Mouse (Mus musculus) C2C12 (cell line): ENCODE results near the gene Olfr750. TPM values are rescaled to one million over a fixed set of nuclear protein-coding genes. Genes with fewer than 3 reads are reported as not detected.

Experiments
- H3K27me3 ChIP-seq: one replicate; pipeline ENCODE4 v1.6.1; 2011; ENCODE audit not compliant: control insufficient read depth, insufficient read depth, insufficient read length
- H3K36me3 ChIP-seq: one replicate; pipeline ENCODE4 v1.6.1; 2011; ENCODE audit not compliant: control insufficient read depth, insufficient read depth
- H3K4me3 ChIP-seq: one replicate; pipeline ENCODE4 v1.5.1; 2011; ENCODE audit warnings: mild to moderate bottlenecking, control low read depth; ENCODE audit not compliant: poor library complexity, insufficient read depth, severe bottlenecking
- H3K79me2 ChIP-seq: one replicate; pipeline ENCODE4 v1.6.1; 2011; ENCODE audit not compliant: control insufficient read depth, insufficient read depth
- H3K79me3 ChIP-seq: one replicate; pipeline ENCODE4 v1.6.1; 2011; ENCODE audit warnings: low read depth, control low read depth
- H3ac ChIP-seq: one replicate; pipeline ENCODE3; 2011; ENCODE audit warnings: low read depth; ENCODE audit not compliant: control insufficient read depth, insufficient read length
- CEBPB ChIP-seq: IDR thresholded peaks from one replicate; pipeline ENCODE4 v1.6.1; 2011; ENCODE audit warnings: low read depth, mild to moderate bottlenecking, control low read depth, moderate library complexity
- CTCF ChIP-seq: IDR thresholded peaks from one replicate; pipeline ENCODE4 v1.5.1; 2011; ENCODE audit not compliant: control insufficient read depth, insufficient read depth, insufficient read length
- FOSL1 ChIP-seq: IDR thresholded peaks from one replicate; pipeline ENCODE4 v1.8.0; 2011; ENCODE audit warnings: mild to moderate bottlenecking, low read length; ENCODE audit not compliant: poor library complexity, insufficient read depth, severe bottlenecking
- MAX ChIP-seq: IDR thresholded peaks from one replicate; pipeline ENCODE4 v1.6.1; 2011; ENCODE audit warnings: mild to moderate bottlenecking, control low read depth
- MYOD1 ChIP-seq: IDR thresholded peaks from one replicate; pipeline ENCODE4 v1.6.1; 2011; ENCODE audit warnings: low read depth; ENCODE audit not compliant: control insufficient read depth, insufficient read length
- MYOG ChIP-seq: IDR thresholded peaks from one replicate; pipeline ENCODE4 v1.6.1; 2011; ENCODE audit not compliant: control insufficient read depth, insufficient read length; ENCODE audit errors: extremely low read depth
- USF1 ChIP-seq: IDR thresholded peaks from one replicate; pipeline ENCODE4 v1.6.1; 2011; ENCODE audit warnings: low read depth, mild to moderate bottlenecking, control low read depth, moderate library complexity
- polyA plus RNA-seq: library from polyadenylated mRNA; unstranded; fragments of >200 nt; fragmentation: generic; extraction: Trizol; gene quantifications from one replicate; pipeline ENCODE4 v1.2.1, GENCODE M21; 2012; ENCODE audit warnings: missing spikeins

Olfr750 gene
- polyA plus RNA-seq, 1 experiment, result not detected

- peak overlapping the region; percentile 50 for H3K4me3 ChIP-seq
These were observed 15.4 kb upstream of the Olfr750 start for GRCm38 (mm10) chr14:51089674-51090076.

GRCm38 (mm10) chr14:51088970-51089673 is 14.9 kb upstream of the Olfr750 start:
- Histone ChIP-seq H3K36me3 (no peaks in the 10 kb centered on the region), H3ac (peak overlapping the region; percentile 56), H3K79me2 (no peaks in the 10 kb centered on the region), H3K4me3 (peak overlapping the region; percentile 50), H3K27me3 (no peaks in the 10 kb centered on the region), H3K79me3 (peaks cover 1% of the 10 kb centered on the region)
- TF ChIP-seq MAX, result no peak
- no peak for TF ChIP-seq CTCF
- TF ChIP-seq CEBPB, result peak; percentile 2

More at GRCm38 (mm10) chr14:51089674-51090076, 15.4 kb upstream of the Olfr750 start:
- Histone ChIP-seq H3ac (no peak overlapping the region), H3K36me3 (no peaks in the 10 kb centered on the region), H3K27me3 (no peaks in the 10 kb centered on the region), H3K79me3 (peaks cover 1% of the 10 kb centered on the region), H3K79me2 (no peaks in the 10 kb centered on the region)
- TF ChIP-seq MAX, result no peak
- no peak for TF ChIP-seq MYOD1
- TF ChIP-seq USF1, result no peak
- TF ChIP-seq CTCF, result no peak
- TF ChIP-seq CEBPB, result no peak
- no peak for TF ChIP-seq MYOG
- TF ChIP-seq FOSL1, result no peak

- no peak for TF ChIP-seq MYOG
- Histone ChIP-seq H3K79me3 (peaks cover 1% of the 10 kb centered on the region), H3K27me3 (no peaks in the 10 kb centered on the region), H3K79me2 (no peaks in the 10 kb centered on the region), H3ac (peak overlapping the region; percentile 56), H3K4me3 (peak overlapping the region; percentile 45), H3K36me3 (no peaks in the 10 kb centered on the region)
These were observed 14.1 kb upstream of the Olfr750 start for GRCm38 (mm10) chr14:51088166-51088969.

- peak overlapping the region; percentile 45 for H3K4me3 ChIP-seq
- H3ac ChIP-seq, result no peak overlapping the region
- H3K36me3 ChIP-seq, result no peaks in the 10 kb centered on the region
- TF ChIP-seq FOSL1 (no peak), MYOD1 (no peak), CEBPB (no peak), MYOG (no peak), MAX (no peak), USF1 (no peak), CTCF (no peak)
- no peaks in the 10 kb centered on the region for H3K79me2 ChIP-seq
- peaks cover 1% of the 10 kb centered on the region for H3K79me3 ChIP-seq
- H3K27me3 ChIP-seq, result no peaks in the 10 kb centered on the region
These were observed 13.5 kb upstream of the Olfr750 start for GRCm38 (mm10) chr14:51087762-51088161.

GRCm38 (mm10) chr14:51085911-51086310 is 11.7 kb upstream of the Olfr750 start:
- Histone ChIP-seq H3ac (no peak overlapping the region), H3K36me3 (no peaks in the 10 kb centered on the region), H3K27me3 (no peaks in the 10 kb centered on the region), H3K79me3 (no peaks in the 10 kb centered on the region), H3K79me2 (no peaks in the 10 kb centered on the region), H3K4me3 (no peak overlapping the region)
- no peak for TF ChIP-seq MYOG
- no peak for TF ChIP-seq CEBPB
- no peak for TF ChIP-seq USF1
- no peak for TF ChIP-seq CTCF
- TF ChIP-seq MYOD1, result no peak
- no peak for TF ChIP-seq FOSL1
- no peak for TF ChIP-seq MAX

- Histone ChIP-seq H3K36me3 (no peaks in the 10 kb centered on the region), H3K27me3 (no peaks in the 10 kb centered on the region), H3ac (no peak overlapping the region), H3K79me3 (no peaks in the 10 kb centered on the region), H3K79me2 (no peaks in the 10 kb centered on the region), H3K4me3 (no peak overlapping the region)
- TF ChIP-seq CTCF (no peak), MYOD1 (no peak), MYOG (no peak), MAX (no peak), FOSL1 (no peak), CEBPB (no peak), USF1 (no peak)
These were observed 10.9 kb upstream of the Olfr750 start for GRCm38 (mm10) chr14:51085086-51085485.
